Mouse (Mus musculus): ENCODE measurements around the gene Wdr59.

DNA sequence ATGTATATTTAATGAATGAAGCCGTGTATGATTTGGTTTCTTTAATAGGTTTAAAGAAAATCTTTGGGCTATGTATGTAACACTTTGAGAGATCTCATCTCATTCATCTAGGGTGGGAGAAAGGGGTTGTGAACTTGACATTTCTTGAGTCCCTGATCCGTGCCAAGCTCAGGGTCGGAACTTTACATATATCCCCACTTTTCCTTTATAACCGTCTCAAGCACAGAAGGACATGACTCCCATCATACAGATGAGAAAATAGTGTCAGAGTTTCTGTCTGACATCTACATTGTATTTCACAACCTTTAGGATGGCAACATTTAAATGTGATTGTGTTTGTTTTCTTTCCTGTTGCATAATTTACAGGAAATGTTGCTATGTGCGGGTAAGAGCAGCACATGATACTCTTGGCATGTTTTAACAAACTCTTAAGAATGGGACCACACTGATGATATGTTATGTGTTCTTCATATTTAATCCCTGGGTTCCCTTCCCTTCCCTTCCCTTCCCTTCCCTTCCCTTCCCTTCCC is 40.4 kb upstream of the Wdr59 start:
- no peak for TF ChIP-seq CTCF (IDR thresholded peaks at IDR 0.05; ENCODE audit: insufficient read depth, low read length)
- TF ChIP-seq POLR2A (IDR thresholded peaks at IDR 0.05; ENCODE audit: borderline replicate concordance, extremely low read depth, low read depth, low read length) = no peak
